Mouse (Mus musculus) neural tube, postnatal 0 days (tissue): ENCODE results near the gene Gabarapl2. TPM values are rescaled to one million over a fixed set of nuclear protein-coding genes. Genes with fewer than 3 reads are reported as not detected.

Experiments
- polyA plus RNA-seq: library from polyadenylated mRNA; unstranded; fragments of >200 nt; fragmentation: Nextera tagmentation; extraction: Ambion mirVana; gene quantifications from 2 replicates; pipeline ENCODE4 v1.2.1, GENCODE M21; 2015

Gabarapl2 gene
- polyA plus RNA-seq, result 467 and 482 TPM in 2 replicates

GRCm38 (mm10) chr8:111940171-111941100 is at the start of gene Gabarapl2:
Gene Gabarapl2 (plus strand): TSS chr8:111940703.

GRCm38 (mm10) chr8:111909621-111910450 is 30.7 kb upstream of the Gabarapl2 start, which contains the start of gene Chst5:
Gene Chst5 (minus strand): TSS chr8:111910447.

GRCm38 (mm10) chr8:111933348-111934076 is 7.0 kb upstream of the Gabarapl2 start, which contains the start of gene Tmem231:
Gene Tmem231 (minus strand): TSS chr8:111933881.

GRCm38 (mm10) chr8:111992013-111992702 is 51.7 kb downstream of the Gabarapl2 start, which contains the start of gene Adat1:
Gene Adat1 (minus strand): TSS chr8:111992302.

Other genes starting within 250 kb of the Gabarapl2 start
- gene Ctrb1, start 249.7 kb upstream of the Gabarapl2 start, polyA plus RNA-seq, result not detected in 2 replicates
- gene Bcar1, start 196.9 kb upstream of the Gabarapl2 start, polyA plus RNA-seq, result 34.7 and 36.6 TPM in 2 replicates
- 144 and 161 TPM in 2 replicates for gene Cfdp1, start 86.4 kb upstream of the Gabarapl2 start, polyA plus RNA-seq
- 3.9 and 4.1 TPM in 2 replicates for gene Tmem170, start 64.0 kb upstream of the Gabarapl2 start, polyA plus RNA-seq
- 3.0 and 3.6 TPM in 2 replicates for gene Chst5, start 30.3 kb upstream of the Gabarapl2 start, polyA plus RNA-seq
- 13.2 and 14.0 TPM in 2 replicates for gene Tmem231, start 6.8 kb upstream of the Gabarapl2 start, polyA plus RNA-seq
- gene Adat1, start 51.6 kb downstream of the Gabarapl2 start, polyA plus RNA-seq, result 4.7 and 6.2 TPM in 2 replicates
- gene Kars, start 70.6 kb downstream of the Gabarapl2 start, polyA plus RNA-seq, result 141 and 157 TPM in 2 replicates
- gene Terf2ip, start 70.7 kb downstream of the Gabarapl2 start, polyA plus RNA-seq, result 49.5 and 55.6 TPM in 2 replicates
- gene Gm6793, start 74.3 kb downstream of the Gabarapl2 start, polyA plus RNA-seq, result 0.23 and 0.72 TPM in 2 replicates